Comparison of ENCODE assay signal across 13 mouse cellular contexts in the genomic region with DNA sequence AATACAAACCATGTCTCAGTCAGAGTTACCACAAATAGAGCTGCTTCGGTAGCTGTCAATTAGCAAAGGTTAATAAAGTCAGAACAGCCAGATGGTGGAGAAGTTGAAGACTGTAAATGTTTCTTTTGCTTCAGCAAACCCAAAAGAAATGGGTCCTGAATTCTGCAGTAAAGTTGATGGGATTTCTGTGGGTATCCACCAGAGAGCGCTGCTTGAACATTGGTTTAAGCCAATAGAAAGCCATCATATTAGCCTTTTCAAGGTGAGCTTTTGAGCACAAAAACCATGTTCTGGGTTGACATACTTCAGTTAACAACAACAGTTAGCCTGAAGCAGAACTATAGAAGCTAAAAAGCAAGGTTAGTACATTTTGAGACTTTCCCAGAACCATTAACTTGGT. TPM values are rescaled to one million over a fixed set of nuclear protein-coding genes. Genes with fewer than 3 reads are reported as not detected.
DNase-seq lines count a peak whose midpoint lies in the region; ATAC-seq and TF ChIP-seq lines count a peak whose summit lies in the region.
"Had no signal": no experiment of that assay in that cellular context is flagged by ENCODE, and none has a peak within 500 bp of the region (broad histone marks: within the 10 kb centered on the region; RNA-seq: fewer than 3 reads in every experiment).

No protein-coding gene starts in this region.

- H3K27ac ChIP-seq in forebrain, embryonic 14.5 days (ENCODE audit: low read depth, low read length), result no peak overlapping the region
- no peak overlapping the region for H3K27ac ChIP-seq in forebrain, embryonic 16.5 days (ENCODE audit: low read length)
- no peak overlapping the region for H3K27ac ChIP-seq in liver, adult 2 months (replicated peaks; ENCODE audit: insufficient read depth, low read depth, low read length)
- no peak overlapping the region for H3K27ac ChIP-seq in liver, embryonic 11.5 days (ENCODE audit: low read depth, low read length)

- TF ChIP-seq POLR2A in liver, adult 2 months (IDR thresholded peaks at IDR 0.05; ENCODE audit: extremely low read depth, insufficient read depth, low read length), result no peak

- H3K79me2 ChIP-seq in liver, adult 2 months (ENCODE audit: control insufficient read depth, insufficient read depth, low read length), result no peaks in the 10 kb centered on the region

- H3K4me1 ChIP-seq in forebrain, embryonic 14.5 days (ENCODE audit: control insufficient read depth, insufficient read depth, low read length), result no peaks in the 10 kb centered on the region
- H3K4me1 ChIP-seq in forebrain, embryonic 16.5 days (replicated peaks; ENCODE audit: control insufficient read depth, insufficient read depth, low read length), result no peaks in the 10 kb centered on the region
- peaks cover 16% of the 10 kb centered on the region for H3K4me1 ChIP-seq in liver, adult 2 months (ENCODE audit: control insufficient read depth, insufficient read depth, low read length)
- H3K4me1 ChIP-seq in liver, embryonic 11.5 days (replicated peaks; ENCODE audit: control insufficient read depth, insufficient read depth, low read length), result no peaks in the 10 kb centered on the region

- no peak overlapping the region for H3K4me2 ChIP-seq in forebrain, embryonic 14.5 days (ENCODE audit: low read length)
- no peak overlapping the region for H3K4me2 ChIP-seq in forebrain, embryonic 16.5 days (ENCODE audit: low read length)
- no peak overlapping the region for H3K4me2 ChIP-seq in liver, embryonic 11.5 days
- H3K4me2 ChIP-seq: heart, embryonic 12.5 days; lung, embryonic 14.5 days had no signal

- no peaks in the 10 kb centered on the region for H3K36me3 ChIP-seq in forebrain, embryonic 14.5 days (ENCODE audit: control insufficient read depth, insufficient read depth, low read length)
- H3K36me3 ChIP-seq in forebrain, embryonic 16.5 days (ENCODE audit: control insufficient read depth, insufficient read depth), result no peaks in the 10 kb centered on the region
- H3K36me3 ChIP-seq in liver, adult 2 months (ENCODE audit: control insufficient read depth, insufficient read depth, low read length), result no peaks in the 10 kb centered on the region
- H3K36me3 ChIP-seq in liver, embryonic 11.5 days (ENCODE audit: control insufficient read depth, insufficient read depth, low read length), result no peaks in the 10 kb centered on the region
- H3K36me3 ChIP-seq: heart, embryonic 12.5 days had no signal

- no peaks in the 10 kb centered on the region for H3K27me3 ChIP-seq in forebrain, embryonic 14.5 days (replicated peaks; ENCODE audit: control insufficient read depth, insufficient read depth, low read length)
- no peaks in the 10 kb centered on the region for H3K27me3 ChIP-seq in forebrain, embryonic 16.5 days (replicated peaks; ENCODE audit: control insufficient read depth, insufficient read depth, low read length)
- H3K27me3 ChIP-seq in liver, adult 2 months (ENCODE audit: control insufficient read depth, insufficient read depth, low read length), result no peaks in the 10 kb centered on the region
- no peaks in the 10 kb centered on the region for H3K27me3 ChIP-seq in liver, embryonic 11.5 days (replicated peaks; ENCODE audit: control insufficient read depth, insufficient read depth, low read length)
- H3K27me3 ChIP-seq: heart, embryonic 12.5 days had no signal

- ATAC-seq in forebrain, embryonic 14.5 days, result no peak
- ATAC-seq in forebrain, embryonic 16.5 days, result no peak
- no peak for ATAC-seq in liver, embryonic 11.5 days (replicated peaks; ENCODE audit: low FRiP score)
- ATAC-seq: CD4-positive, CD25-positive, alpha-beta regulatory T cell, adult 4 months; hindbrain, embryonic 16.5 days had no signal

- no peak overlapping the region for H3K4me3 ChIP-seq in forebrain, embryonic 14.5 days (ENCODE audit: low read depth, low read length)
- no peak overlapping the region for H3K4me3 ChIP-seq in forebrain, embryonic 16.5 days (replicated peaks; ENCODE audit: low read length)
- no peak overlapping the region for H3K4me3 ChIP-seq in liver, adult 2 months (ENCODE audit: insufficient read depth, low read depth, low read length)
- no peak overlapping the region for H3K4me3 ChIP-seq in liver, embryonic 11.5 days (ENCODE audit: low read depth, low read length)
- H3K4me3 ChIP-seq: heart, embryonic 12.5 days had no signal

- H3K9ac ChIP-seq in forebrain, embryonic 14.5 days (ENCODE audit: low read length), result no peak overlapping the region
- no peak overlapping the region for H3K9ac ChIP-seq in forebrain, embryonic 16.5 days (replicated peaks; ENCODE audit: low read depth, low read length)
- H3K9ac ChIP-seq in liver, adult 2 months (ENCODE audit: low read depth, low read length), result no peak overlapping the region
- no peak overlapping the region for H3K9ac ChIP-seq in liver, embryonic 11.5 days (ENCODE audit: low read depth, low read length)
- H3K9ac ChIP-seq: heart, embryonic 12.5 days; lung, embryonic 14.5 days had no signal

- peak; percentile 28 for DNase-seq in forebrain, embryonic 14.5 days (ENCODE audit: low spot score)
- DNase-seq in liver, adult 2 months (ENCODE audit: extremely low read depth, low read depth, low spot score), result peak; percentile 15
- DNase-seq in liver, embryonic 11.5 days (ENCODE audit: low spot score), result no peak
- peak; percentile 22 for DNase-seq in ES-CJ7 (ENCODE audit: low read depth, low spot score)
- peak; percentile 17 for DNase-seq in embryo, embryonic 11 days
- no peak for DNase-seq in spleen, postnatal 10 days (ENCODE audit: low spot score in 2 of 2)
- no peak for DNase-seq in ovary, postnatal 10 days (ENCODE audit: low spot score)
- DNase-seq: lung, embryonic 14.5 days; thymus, postnatal 25 days had no signal

- WGBS in forebrain, embryonic 14.5 days, result 48% methylated on average over 2 of the region's 2 CpGs
- 55% methylated on average over 2 of the region's 2 CpGs for WGBS in forebrain, embryonic 16.5 days
- WGBS in liver, adult 2 months, result 75% methylated on average over 2 of the region's 2 CpGs
- WGBS in liver, embryonic 11.5 days, result 56% methylated on average over 2 of the region's 2 CpGs

- H3K9me3 ChIP-seq in forebrain, embryonic 14.5 days (replicated peaks; ENCODE audit: control insufficient read depth, low read length), result no peaks in the 10 kb centered on the region
- no peaks in the 10 kb centered on the region for H3K9me3 ChIP-seq in forebrain, embryonic 16.5 days (ENCODE audit: control insufficient read depth, low read length)
- no peaks in the 10 kb centered on the region for H3K9me3 ChIP-seq in liver, embryonic 11.5 days (ENCODE audit: control insufficient read depth, low read length)
- H3K9me3 ChIP-seq: heart, embryonic 12.5 days had no signal

- peak; percentile 33; the same call in 1 of the 2 replicates for TF ChIP-seq CTCF in liver, adult 2 months (IDR thresholded peaks at IDR 0.05; ENCODE audit: low read depth, low read length)

RNA-seq across cellular contexts. Expression of gene Orc5, which starts 34.3 kb away (rescaled TPM):
- 47.3 and 48.1 TPM in 2 replicates for polyA plus RNA-seq in forebrain, embryonic 14.5 days (2014; fragmentation: Nextera tagmentation; extraction: Ambion mirVana)
- polyA plus RNA-seq in forebrain, embryonic 16.5 days (2015; fragmentation: Nextera tagmentation; extraction: Ambion mirVana), result 39.9 and 44.3 TPM in 2 replicates
- total RNA-seq in liver, adult 2 months (2014; rRNA removed), result 16.1 TPM in 2 replicates
- polyA plus RNA-seq in liver, adult 2 months (2012; rRNA removed), result 1.7 and 2.2 TPM in 2 replicates
- 89.0 and 92.6 TPM in 2 replicates for polyA plus RNA-seq in liver, embryonic 11.5 days (2014; fragmentation: Nextera tagmentation; extraction: Ambion mirVana)

Comparison
In these comparisons a context has a peak if more than half of its experiments do, and no peak if none do; other contexts are left out.
1. DNase-seq: peak in forebrain, embryonic 14.5 days (single experiment), liver, adult 2 months (single experiment), ES-CJ7 (single experiment) and embryo, embryonic 11 days (single experiment); none in liver, embryonic 11.5 days (single experiment), spleen, postnatal 10 days (0 of 2) and ovary, postnatal 10 days (single experiment).
2. RNA of gene Orc5, which starts 34.3 kb away (polyA plus RNA-seq): 89.0 to 92.6 TPM in liver, embryonic 11.5 days, 47.3 to 48.1 TPM in forebrain, embryonic 14.5 days and 39.9 to 44.3 TPM in forebrain, embryonic 16.5 days; 1.7 to 2.2 TPM in liver, adult 2 months; every median in the first group is over 10 times any median in the second.